Comparison of ENCODE assay signal across 8 mouse cellular contexts in genomic region chr3:159839481-159839880, GRCm38 (mm10). TPM values are rescaled to one million over a fixed set of nuclear protein-coding genes. Genes with fewer than 3 reads are reported as not detected.
A peak's percentile ranks its signal among the peaks of the same experiment; 100 is the strongest.
DNase-seq lines count a peak whose midpoint lies in the region; ATAC-seq and TF ChIP-seq lines count a peak whose summit lies in the region.

Gene Wls (plus strand): TSS chr3:159839672.

- peak; percentile 85 for DNase-seq in adipocyte (ENCODE audit: low spot score)
- peak; percentile 89 for DNase-seq in embryo, embryonic 10 days (ENCODE audit: low spot score)
- DNase-seq in gastrocnemius, postnatal 10 days: peak; percentile 57
- peak; percentile 70 for DNase-seq in hindbrain, postnatal 0 days (ENCODE audit: low spot score)
- peak; percentile 59 to 77 for DNase-seq in left cerebral cortex, adult 2 months (ENCODE audit: extremely low spot score in 1 of 2, low spot score in 2 of 2)
- DNase-seq in right cerebral cortex, adult 2 months (ENCODE audit: low spot score in 2 of 2): peak; percentile 62 to 66
- peak; percentile 63 for DNase-seq in urinary bladder, postnatal 25 days (ENCODE audit: low spot score)

- H3K4me3 ChIP-seq in hindbrain, postnatal 0 days (ENCODE audit: low read length): peak within 1 kb of the TSS; percentile 69
- peak within 1 kb of the TSS; percentile 61 for H3K4me3 ChIP-seq in left cerebral cortex, adult 2 months
- peak within 1 kb of the TSS; percentile 89 for H3K4me3 ChIP-seq in macrophage (ENCODE audit: inconsistent target)

- no peaks in the 10 kb centered on the region for H3K36me3 ChIP-seq in hindbrain, postnatal 0 days (ENCODE audit: insufficient read depth, low read length)
- no peaks in the 10 kb centered on the region for H3K36me3 ChIP-seq in macrophage (ENCODE audit: inconsistent target)

- peak within 1 kb of the TSS; percentile 67 for H3K27ac ChIP-seq in hindbrain, postnatal 0 days
- peak within 1 kb of the TSS; percentile 88 for H3K27ac ChIP-seq in left cerebral cortex, adult 2 months
- H3K27ac ChIP-seq in macrophage: peak within 1 kb of the TSS; percentile 88

- H3K4me2 ChIP-seq in hindbrain, postnatal 0 days (ENCODE audit: low read depth, low read length): peak within 1 kb of the TSS; percentile 99

- H3K9me3 ChIP-seq in hindbrain, postnatal 0 days (ENCODE audit: low read length): no peaks in the 10 kb centered on the region

- TF ChIP-seq CTCF in hindbrain, postnatal 0 days (IDR thresholded peaks at IDR 0.05; ENCODE audit: low read depth): no peak
- no peak for TF ChIP-seq CTCF in left cerebral cortex, adult 2 months (IDR thresholded peaks at IDR 0.05)

- no peaks in the 10 kb centered on the region for H3K4me1 ChIP-seq in hindbrain, postnatal 0 days (ENCODE audit: insufficient read depth, low read length)

- whole genome bisulfite sequencing in hindbrain, postnatal 0 days: under 1% methylated on average over 20 of the region's 21 CpGs
- WGBS in macrophage (ENCODE audit: missing documents): under 1% methylated on average over 18 of the region's 21 CpGs

- peak; percentile 91 for ATAC-seq in hindbrain, postnatal 0 days

- no peaks in the 10 kb centered on the region for H3K27me3 ChIP-seq in hindbrain, postnatal 0 days (ENCODE audit: insufficient read depth, low read length)

- peak within 1 kb of the TSS; percentile 62 for H3K9ac ChIP-seq in hindbrain, postnatal 0 days (replicated peaks; ENCODE audit: low read length)

- intact Hi-C loops in left cerebral cortex, adult 2 months (cut with DNase I): loop anchor here (5.0 kb wide), 1 partner anchor 107 kb away; no protein-coding TSS in a partner anchor

- peaks cover 48% of the 10 kb centered on the region for H3K79me2 ChIP-seq in macrophage (ENCODE audit: inconsistent target)

RNA-seq across cellular contexts. Expression of gene Wls, which starts in this region (rescaled TPM):
- total RNA-seq in gastrocnemius, postnatal 10 days (2021): 10 to 100 TPM; 41.5 to 47.5 TPM
- total RNA-seq in hindbrain, postnatal 0 days (2014; rRNA removed): 26.1 and 41.3 TPM in 2 replicates
- 57.3 and 59.2 TPM in 2 replicates for polyA plus RNA-seq in hindbrain, postnatal 0 days (2015; fragmentation: Nextera tagmentation; extraction: Ambion mirVana)
- 10 to 100 TPM; 34.8 to 43.1 TPM for total RNA-seq in left cerebral cortex, adult 2 months (2021)
- total RNA-seq in macrophage (2018; cell fraction: chromatin; rRNA removed): 100 to 1,000 TPM in 20 of 26 experiments, 10 to 100 TPM in 6; 41.6 to 232 (median 137) TPM
- 100 to 1,000 TPM in 2 of 26 experiments, 10 to 100 TPM in 24; 54.7 to 118 (median 78.9) TPM for total RNA-seq in macrophage (2018; cell fraction: cytosol; rRNA removed)
- 100 to 1,000 TPM in 25 of 26 experiments, 10 to 100 TPM in 1; 86.4 to 278 (median 142) TPM for total RNA-seq in macrophage (2018; cell fraction: nucleus; rRNA removed)
- 83.5 to 101 TPM (median 88.8 TPM) in 3 replicates for polyA plus RNA-seq in macrophage (2018)

Comparison
In these comparisons a context has a peak if more than half of its experiments do, and no peak if none do; other contexts are left out.
1. Peak in every context shown above with its lines: DNase-seq, ATAC-seq, H3K4me3 ChIP-seq and H3K27ac ChIP-seq.